Mouse (Mus musculus) megakaryocyte, embryonic 14.5 days (primary cell): ENCODE results near the gene Ncoa3.

Experiments
- FLI1 ChIP-seq: IDR thresholded peaks from 2 replicates; pipeline ENCODE4 v1.6.1; 2012; ENCODE audit warnings: low read length, inconsistent platforms, mixed read lengths
- GATA1 ChIP-seq: IDR thresholded peaks from 3 replicates; pipeline ENCODE4 v1.6.1; 2012; ENCODE audit warnings: mixed read lengths, low read length, inconsistent platforms, borderline replicate concordance

- no peak for TF ChIP-seq FLI1
- no peak for TF ChIP-seq GATA1
Measured at GRCm38 (mm10) chr2:166009393-166009947, 17.0 kb downstream of the Ncoa3 start.
